Mouse (Mus musculus) embryo, embryonic 11 days (tissue): ENCODE measurements around the gene Peli2.

Experiments
- DNase-seq: peaks from one replicate; pipeline ENCODE4 v3.0.0-alpha.2; 2015

The Peli2 gene

DNA sequence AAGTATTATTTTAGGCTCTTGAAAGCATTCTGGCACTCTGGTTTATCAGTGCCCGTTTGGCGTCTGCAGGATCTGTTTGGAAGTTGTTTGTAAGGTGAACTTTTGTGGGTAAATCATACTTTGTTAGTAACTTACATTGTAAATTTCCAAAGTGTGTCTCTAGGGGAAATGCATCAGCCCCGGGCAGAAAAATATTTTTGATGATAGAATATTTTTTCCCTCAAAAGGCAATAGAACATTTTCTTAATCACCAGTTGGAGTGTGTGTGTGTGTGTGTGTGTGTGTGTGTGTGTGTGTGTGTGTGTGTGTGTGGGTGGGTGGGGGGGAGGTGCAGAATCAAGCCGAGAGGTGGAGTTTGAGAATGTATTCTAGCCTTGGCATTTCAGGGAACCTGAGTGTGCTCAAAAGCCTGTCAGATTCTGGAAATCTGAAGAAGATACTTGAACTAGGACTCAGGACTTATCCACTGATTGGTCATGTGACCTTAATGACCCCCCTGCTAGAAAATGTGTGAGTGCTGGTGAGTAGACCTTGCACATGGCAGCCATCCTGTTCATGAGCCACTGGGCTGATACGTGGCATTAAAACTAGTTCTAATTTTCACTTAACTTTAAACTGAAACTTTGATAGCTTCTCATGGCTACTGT is 33.4 kb downstream of the Peli2 start:
- no peak for DNase-seq

DNA sequence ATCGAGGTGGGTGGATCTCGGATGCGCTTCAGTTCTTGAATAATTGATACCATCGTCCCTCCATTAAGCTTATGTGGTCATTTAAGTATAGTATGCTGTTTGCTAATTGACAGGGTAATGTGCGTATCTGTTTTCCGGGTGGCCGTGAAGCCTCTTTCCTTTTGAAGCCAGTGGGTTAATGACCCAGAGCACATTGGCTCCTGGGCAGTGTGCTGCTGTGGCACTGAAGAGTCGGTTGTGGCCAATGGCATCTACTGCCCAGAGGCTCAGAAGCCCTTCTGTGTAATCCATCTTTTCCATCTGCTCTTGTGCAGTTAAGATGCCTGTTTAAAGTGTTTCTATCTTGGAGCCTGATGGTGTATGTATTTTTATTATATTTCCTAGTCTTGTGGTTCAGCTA is 34.0 kb downstream of the Peli2 start:
- DNase-seq, result no peak

GRCm38 (mm10) chr14:48155153-48155552 is 34.5 kb downstream of the Peli2 start:
- no peak for DNase-seq

- DNase-seq, result no peak
These were observed 36.5 kb downstream of the Peli2 start for GRCm38 (mm10) chr14:48157085-48157484.

DNA sequence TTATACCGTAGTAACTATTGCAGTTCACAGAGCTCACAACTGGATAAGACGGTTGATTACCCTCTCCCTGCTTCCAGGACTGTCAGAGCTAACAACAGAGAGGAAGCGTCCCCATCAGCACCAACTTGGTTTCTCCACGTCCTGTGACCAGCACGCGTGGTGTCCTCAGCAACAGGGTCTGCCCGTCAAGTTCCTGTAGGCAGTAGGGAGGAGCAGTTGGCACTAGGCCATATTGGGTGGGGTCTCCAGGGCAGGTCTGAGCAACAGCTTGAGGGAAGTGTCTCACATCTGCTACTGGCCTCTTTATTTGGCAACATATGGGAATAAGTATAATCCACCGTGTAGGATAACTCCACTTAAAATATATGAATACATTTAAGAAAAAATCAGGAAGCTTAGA is 37.2 kb downstream of the Peli2 start:
- DNase-seq, result no peak

GRCm38 (mm10) chr14:48159401-48159800 is 38.8 kb downstream of the Peli2 start:
- DNase-seq, result no peak

DNA sequence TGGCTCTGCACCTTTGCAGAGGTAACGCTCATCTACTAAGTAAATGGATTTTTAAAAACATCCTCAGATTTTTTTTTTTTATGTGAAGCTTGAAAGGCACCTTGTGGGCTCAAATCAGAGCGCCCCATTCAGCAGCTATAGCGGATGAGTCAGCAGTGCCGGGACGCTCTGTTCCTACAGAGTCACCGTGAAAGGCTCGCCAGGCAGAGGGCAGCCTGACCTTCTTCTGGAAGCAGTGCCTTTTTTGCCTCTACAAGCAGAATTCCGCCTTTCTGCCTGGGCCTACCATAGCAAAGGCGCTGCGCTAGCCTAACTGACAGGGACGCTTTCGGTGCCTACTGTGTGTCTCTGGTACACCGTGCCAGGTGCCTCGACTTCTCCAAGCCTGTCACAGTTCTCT is 41.8 kb downstream of the Peli2 start:
- DNase-seq, result no peak

DNA sequence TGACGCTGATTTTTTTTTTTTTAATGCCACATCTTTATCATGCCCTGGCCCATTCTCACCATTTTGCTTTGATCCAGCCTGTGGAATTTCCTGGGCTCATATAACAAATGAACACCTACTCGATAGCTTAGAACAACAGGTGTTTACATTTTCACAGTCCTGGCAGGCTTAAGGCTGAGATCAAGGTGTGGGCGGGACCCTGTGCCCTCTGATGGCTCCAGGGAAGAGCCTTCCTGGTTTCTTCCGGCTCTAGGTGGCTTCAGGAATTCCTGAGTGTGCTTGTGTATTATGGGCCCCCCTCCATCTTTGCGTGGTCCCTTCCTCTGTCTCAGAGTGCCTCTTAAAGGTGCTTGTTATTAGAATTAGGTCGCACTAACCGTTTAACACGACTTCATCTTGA is 44.3 kb downstream of the Peli2 start:
- no peak for DNase-seq

DNA sequence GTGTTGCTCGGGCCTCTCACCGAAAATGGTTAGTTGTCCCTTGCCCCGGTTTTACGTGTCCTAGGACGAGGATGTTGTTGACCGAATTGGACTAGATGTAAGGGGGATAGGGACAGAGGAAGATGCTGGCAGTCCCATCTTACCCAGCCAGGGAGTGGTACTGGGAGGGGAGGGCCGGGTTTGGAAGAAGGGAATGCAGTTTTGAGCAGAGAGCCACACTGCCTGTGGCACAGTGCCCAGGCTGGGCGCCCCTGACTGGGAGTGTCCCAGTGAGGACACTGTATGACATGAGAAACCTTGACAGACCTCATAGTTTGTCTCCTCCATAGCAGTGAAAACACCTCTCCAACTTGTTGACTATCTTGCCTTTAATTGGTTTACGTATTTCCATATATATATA is 45.8 kb downstream of the Peli2 start:
- no peak for DNase-seq

GRCm38 (mm10) chr14:48167020-48167419 is 46.4 kb downstream of the Peli2 start:
- DNase-seq, result no peak

DNA sequence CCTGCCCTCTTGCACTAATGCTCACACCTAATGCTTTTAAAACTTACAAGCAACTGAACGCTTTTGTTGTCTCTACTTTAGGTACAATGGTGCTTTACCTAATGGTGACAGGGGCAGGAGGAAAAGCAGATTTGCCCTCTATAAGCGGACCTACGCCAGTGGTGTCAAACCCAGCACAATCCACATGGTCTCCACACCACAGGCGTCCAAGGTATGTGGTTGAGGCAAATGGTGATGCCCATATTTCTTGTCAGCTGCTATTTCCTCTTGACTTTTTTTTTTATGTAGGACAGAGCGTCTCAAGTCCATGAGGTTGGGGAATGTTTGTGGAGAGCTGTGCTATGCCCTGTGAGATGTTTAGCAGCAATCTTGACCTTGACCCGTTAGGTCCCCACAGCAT is 47.5 kb downstream of the Peli2 start:
- DNase-seq, result no peak

DNA sequence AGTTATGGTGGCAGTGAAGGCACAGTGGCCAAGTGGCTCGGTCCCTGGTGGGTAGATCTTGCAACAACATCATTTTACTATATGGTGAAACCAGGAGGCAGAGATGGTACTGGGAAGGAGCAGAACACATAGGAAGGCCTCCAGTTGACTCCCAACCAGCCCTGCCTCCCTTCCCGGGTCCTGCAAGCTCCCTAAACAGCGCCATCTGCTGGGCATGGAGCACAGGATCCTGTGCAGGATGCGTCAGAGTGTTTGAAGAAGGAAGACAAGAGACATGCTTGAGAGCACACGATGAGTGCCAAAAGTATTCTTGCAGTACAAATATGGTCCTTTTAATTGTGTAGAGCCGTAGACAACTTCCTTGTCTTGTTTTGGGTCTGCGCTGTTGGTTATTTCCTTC is 49.3 kb downstream of the Peli2 start:
- peak; percentile 82 for DNase-seq

DNA sequence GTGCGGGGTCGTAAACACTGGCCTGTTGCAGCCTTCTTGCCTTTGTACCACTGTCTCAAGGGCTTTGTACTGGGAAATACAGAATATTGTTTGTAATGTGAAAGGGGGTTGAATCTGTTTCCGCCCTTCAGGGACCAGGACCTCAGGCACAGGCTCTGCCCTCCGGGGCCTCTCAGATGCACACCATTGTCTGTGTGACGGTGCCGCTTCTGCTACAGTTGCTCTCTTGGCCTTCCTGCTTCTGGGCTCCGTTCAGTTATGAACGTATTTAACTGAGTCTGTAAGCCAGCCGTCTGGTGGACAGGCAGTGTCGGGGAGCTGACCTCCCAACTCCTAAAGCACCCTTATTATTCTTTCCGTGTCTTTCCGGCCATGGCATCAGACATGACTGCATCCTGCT is 50.6 kb downstream of the Peli2 start:
- peak; percentile 27 for DNase-seq

DNA sequence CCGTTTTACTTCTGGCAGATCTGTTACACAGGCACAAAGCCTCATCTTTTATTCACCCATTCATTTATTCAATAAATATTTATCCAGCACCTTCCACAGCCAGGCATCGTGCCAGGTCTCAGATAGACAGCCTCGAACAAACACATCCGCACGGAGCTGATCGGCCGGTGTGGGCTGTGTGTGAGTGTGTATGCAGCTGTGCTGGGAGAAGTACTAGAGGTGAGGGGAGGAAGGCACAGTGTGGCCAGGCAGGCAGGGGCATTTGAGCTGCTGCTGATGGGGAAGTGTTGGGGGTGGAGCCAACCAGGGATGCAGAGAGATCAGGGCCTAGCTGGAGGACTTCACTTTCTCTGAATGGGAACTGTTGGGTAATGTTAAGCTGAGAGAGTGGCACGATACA is 51.4 kb downstream of the Peli2 start:
- DNase-seq, result peak; percentile 23

DNA sequence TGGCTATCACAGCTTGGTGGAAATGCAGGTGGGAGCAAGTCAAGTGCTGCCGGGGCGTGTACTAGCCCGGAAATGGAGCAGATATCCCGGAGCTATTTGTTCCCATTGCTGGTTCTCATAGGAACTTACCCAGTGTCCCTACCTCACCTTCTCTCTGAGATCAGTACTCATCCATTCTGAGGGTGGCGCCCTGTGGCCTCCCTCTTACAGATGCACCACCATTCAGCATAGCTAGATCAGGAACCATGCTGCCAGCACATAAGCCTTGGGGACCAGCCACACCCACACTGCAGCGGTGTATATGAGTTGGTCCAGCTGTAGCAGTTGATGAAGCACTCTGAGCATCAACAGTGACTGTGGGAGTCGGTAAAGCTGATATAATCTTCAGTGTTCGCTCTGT is 52.3 kb downstream of the Peli2 start:
- no peak for DNase-seq

DNA sequence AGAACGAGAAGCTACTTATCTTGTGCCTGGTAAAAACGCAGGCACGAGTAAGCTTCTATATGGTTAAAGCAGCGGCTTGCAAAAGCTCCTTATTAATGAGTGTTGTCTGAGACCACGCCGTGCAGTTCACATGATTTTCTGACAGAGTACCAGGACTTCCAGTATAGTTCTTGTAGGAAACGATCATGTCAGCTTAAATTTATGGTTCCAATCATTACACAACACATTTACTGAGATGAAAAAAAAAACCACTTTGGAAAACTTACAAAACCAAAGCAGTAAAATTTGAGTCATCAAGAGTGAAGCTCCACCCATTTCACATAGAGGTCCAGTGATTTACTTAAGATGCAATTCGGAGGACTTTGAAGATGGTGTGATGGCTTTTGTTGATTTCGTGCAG is 53.2 kb downstream of the Peli2 start:
- no peak for DNase-seq

- no peak for DNase-seq
These were observed 53.7 kb downstream of the Peli2 start for GRCm38 (mm10) chr14:48174356-48174755.

- DNase-seq, result no peak
These were observed 54.5 kb downstream of the Peli2 start for GRCm38 (mm10) chr14:48175115-48175514.

GRCm38 (mm10) chr14:48178304-48178995 is 57.8 kb downstream of the Peli2 start:
- no peak for DNase-seq

DNA sequence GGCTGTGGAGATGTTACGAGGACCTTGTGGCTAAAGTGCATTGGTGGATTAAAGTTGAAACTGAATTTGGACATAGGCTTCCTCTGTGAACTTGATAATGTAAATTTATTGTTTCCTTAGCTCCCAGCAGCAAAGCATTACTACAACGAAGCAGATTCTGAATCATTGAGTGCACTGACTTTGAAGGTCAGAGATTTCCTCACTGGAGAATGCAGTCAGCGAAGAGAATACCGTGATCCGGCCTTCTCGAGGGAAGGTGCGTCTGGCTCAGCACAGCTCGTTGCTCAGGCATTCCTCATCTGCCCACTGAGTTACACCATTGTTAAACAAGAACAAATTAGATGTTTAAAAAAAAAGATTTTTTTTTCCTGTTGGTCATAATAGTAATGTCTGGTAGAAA is 58.4 kb downstream of the Peli2 start:
- DNase-seq, result no peak

DNA sequence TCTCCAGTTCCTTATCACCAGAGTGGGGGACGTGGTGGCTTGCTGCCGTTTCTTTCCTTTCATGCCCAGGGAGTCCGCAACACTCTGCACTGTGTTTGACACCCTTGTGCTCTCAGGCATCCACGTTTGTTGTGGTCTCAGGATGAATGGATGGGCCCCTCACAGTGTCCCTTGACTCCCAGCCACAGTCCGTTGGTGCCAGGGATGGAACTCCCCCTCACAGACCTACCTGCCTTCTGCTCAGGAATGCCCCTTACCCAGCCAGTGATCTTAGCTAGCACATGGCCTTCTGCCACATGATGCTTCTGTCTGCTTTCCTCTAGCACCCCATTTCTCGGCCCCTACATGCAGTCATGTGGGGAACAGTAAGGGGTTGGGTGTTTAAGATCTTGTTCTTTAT is 65.7 kb downstream of the Peli2 start:
- DNase-seq, result no peak

DNA sequence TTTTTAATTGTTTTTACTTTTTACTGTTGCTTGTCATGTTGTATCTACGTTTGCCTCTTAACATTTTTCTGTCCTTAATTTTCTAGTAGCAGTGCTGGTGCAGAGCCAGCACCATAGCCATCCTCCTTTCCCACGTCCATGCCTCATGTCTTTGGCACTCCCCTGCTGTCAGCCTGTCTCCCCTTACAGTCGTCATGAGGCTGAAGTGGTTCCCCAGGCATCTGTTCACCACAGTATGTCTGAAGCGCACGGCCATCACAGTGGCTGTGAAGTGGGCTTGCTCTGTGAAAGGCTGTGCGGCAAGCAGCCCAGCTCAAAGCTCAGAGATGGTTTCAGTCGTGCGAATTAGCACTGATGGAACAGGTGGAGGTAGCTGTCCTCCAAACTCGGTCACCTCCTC is 66.5 kb downstream of the Peli2 start:
- no peak for DNase-seq

GRCm38 (mm10) chr14:48189330-48189729 is 68.7 kb downstream of the Peli2 start:
- DNase-seq, result peak; percentile 43

- no peak for DNase-seq
These were observed 70.3 kb downstream of the Peli2 start for GRCm38 (mm10) chr14:48190946-48191345.

DNA sequence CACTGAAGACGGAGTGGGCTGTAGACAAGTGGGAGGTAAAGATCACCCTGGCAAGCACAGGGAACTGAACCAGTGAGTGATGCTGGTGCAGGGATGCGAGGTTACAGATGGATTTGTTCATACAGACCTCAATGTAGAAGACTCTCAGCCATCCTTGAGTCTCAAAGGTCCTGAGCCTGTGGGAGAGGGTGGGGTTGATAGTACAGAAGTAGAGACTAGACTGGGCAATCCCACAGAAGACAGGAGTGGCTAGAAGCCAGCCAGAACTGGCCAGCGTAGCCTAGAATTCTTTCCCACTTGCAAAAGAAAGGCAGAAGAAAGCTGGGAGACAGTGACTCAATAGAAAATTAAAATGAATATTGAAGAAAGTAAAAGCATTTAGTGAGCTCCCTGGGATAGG is 71.3 kb downstream of the Peli2 start:
- no peak for DNase-seq
